Mouse (Mus musculus) testis, postnatal 10 days (tissue): ENCODE measurements around the gene Ddx54.

Experiments used
- DNase-seq: peaks from one replicate; pipeline ENCODE4 v3.0.0; 2021; ENCODE audit warnings: low spot score

Gene Ddx54

DNA sequence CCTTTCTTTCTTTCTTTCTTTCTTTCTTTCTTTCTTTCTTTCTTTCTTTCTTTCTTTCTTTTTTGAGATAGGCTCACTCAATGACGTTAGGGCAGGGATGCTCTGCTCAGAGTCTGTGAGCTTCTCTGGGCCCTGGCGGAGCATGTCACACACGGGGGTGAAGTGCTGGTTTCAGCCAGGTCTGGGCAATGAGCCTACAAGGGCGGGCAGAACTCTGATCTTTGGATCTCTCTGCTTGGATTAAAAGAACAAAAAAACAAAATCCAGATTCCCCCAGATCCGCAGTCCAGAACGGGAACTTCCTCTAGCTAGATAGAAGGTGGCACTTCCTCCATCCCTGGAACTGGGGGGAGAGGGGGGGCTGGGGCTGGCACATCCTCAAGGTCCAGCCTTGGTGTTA, 33.3 kb downstream of the Ddx54 start:
- peak; percentile 59 for DNase-seq

DNA sequence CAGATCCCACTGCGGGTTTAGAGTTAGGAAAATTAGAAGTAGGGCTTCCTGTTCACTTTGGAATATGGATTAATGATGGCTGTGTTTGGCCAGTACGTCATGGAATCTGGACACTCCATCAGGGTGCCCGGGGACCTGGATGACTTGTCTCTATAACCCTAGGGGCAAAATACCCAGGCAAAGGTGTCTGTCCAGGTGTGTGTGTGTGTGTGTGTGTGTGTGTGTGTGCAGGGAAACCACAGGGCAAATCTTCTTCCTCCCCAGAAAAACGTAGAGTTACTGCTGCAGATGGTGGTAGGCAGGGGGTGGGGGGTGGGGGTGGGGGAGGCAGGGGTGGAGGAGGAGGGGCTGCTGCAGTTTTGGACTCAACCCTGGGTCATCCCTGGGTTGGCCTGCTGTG, 34.8 kb downstream of the Ddx54 start:
- no peak for DNase-seq

DNA sequence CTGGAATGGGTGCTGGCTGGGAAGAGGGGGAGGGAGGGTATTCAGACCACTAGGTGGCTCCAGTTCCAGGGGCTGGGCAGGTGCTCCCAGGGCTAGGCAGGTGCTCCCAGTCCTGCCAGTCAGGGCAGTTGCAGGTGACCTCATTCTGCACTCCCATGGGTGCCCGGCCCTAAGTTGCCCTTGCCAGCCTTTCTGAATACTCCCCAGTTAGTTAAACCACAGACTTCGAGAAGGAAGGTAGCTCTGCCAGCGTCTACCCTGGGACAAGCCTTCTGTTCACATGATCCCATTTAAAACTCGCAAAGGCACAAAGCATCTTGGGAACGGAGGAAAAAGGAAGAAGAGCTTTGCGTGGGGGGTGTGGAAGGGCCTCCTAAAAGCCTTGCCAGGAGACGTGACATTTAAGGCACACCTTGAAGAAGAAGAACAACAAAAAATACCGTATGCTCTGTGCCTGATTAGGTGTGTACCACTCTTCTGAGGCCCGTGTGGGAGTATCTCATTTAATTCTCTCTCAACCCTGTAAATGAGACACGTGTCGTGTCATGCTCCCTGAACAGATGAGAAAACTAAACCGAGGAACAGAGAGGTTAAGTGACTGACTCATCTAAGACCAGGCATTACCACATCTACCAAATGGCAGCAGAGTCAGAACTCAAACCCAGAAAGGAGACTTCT, 35.4 kb downstream of the Ddx54 start:
- no peak for DNase-seq

DNA sequence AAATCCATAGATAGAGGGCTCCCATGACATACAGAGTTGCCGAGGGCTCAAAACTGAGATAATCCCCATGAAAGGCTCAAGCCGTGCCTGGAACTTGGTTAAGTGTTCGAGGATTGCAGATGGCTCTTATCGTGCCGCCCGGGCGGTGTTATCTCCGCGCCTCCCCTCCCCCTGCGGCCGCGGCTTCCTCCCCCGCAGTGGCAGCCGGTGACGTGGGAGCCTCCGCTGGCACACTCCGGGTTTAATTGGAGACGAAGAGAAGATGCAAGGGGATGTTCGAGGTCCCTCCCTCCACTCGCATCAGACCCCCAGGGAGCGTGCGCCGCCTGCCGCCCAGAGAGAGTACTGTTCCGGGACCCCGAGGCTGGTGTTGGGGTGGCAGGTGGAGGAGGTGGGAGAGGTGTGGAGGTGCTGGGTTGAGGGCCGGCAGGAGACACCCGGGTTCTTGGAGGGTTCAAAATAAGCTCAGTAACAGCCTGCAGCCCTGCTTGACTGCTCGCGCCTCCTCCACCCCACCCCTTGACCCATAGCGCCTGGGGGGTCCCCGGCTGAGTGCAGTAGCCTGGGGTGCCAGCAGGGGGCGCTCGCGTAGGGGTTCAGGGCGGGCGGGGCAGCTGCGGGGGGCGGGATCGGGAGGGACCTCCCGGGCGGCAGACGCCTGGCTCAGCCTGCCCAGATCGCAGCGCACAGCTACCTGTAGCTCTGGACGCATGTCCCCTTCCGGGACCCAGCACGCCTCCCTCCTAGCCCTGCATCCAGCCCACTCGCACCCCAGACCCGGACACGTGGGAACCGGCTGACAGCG, 36.2 kb downstream of the Ddx54 start, which contains the start of gene Rasal1:
Gene Rasal1 (plus strand): TSS at position 244 of the 805 bp plus-strand sequence.
- peak; percentile 88 for DNase-seq

DNA sequence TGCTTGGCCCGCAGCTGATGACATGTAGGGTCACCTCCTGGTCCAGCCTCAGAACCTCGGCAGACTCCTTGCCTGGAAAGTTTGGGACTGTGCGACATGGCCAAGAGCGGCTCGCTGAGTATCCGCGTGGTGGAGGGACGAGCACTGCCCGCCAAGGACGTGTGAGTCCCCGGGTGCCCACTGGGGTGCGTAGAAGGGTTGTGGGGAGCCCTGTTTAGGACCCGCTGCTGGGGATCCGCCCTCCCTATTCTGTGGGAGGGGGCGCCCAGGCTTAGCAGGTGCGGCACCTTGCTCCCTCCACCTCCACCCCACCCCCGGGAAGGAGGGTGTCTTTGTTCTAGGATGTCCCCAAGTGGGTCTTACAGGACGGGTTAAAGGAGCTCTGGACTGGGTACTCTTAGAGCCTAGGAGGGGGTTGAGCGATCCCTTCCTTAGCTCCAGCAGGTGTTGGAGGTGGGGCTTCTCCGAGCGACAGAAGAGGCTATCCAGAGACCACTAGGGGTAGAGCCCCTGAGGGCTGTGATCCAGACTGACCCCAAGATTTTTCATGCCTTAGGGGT, 36.9 kb downstream of the Ddx54 start:
- peak; percentile 67 for DNase-seq

DNA sequence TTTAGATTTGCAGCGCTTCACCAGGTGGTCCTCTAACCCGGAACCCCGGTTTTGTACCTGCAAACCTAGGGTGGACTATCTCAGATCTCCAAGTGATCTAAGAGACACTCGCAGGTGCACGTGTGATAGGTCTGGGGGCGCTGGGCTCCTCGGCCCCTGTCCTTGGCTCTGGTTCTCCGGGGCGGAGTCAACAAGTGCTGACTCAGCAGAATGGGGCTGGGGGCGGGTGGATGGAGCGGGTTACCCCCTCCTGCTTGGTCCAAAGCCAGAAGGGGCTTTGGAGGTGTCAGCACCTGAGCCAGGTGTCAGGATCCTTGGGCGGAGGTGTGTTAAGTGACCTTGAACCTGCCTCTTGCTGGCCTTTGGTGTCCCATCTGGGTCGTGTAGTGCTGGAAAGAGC, 37.4 kb downstream of the Ddx54 start:
- DNase-seq: no peak

DNA sequence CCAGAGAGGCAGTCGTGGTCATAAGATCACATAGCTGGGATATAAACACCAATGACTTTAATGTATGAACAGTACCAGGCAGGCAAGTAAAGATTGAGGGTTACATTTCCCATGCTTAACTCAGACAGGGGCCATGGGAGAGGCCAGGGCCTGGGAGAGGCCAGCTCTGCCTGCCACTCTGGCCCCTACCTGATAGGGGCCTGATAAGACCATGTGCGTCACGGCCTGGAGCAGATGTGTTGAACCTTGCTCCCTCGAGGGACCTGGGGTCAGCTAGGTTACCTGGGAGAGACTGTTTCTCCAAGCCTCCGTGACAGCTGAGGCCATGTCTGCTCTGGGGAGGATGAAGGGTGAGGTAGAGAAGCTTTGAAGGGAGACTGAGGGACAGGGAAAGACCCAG, 38.7 kb downstream of the Ddx54 start:
- no peak for DNase-seq

DNA sequence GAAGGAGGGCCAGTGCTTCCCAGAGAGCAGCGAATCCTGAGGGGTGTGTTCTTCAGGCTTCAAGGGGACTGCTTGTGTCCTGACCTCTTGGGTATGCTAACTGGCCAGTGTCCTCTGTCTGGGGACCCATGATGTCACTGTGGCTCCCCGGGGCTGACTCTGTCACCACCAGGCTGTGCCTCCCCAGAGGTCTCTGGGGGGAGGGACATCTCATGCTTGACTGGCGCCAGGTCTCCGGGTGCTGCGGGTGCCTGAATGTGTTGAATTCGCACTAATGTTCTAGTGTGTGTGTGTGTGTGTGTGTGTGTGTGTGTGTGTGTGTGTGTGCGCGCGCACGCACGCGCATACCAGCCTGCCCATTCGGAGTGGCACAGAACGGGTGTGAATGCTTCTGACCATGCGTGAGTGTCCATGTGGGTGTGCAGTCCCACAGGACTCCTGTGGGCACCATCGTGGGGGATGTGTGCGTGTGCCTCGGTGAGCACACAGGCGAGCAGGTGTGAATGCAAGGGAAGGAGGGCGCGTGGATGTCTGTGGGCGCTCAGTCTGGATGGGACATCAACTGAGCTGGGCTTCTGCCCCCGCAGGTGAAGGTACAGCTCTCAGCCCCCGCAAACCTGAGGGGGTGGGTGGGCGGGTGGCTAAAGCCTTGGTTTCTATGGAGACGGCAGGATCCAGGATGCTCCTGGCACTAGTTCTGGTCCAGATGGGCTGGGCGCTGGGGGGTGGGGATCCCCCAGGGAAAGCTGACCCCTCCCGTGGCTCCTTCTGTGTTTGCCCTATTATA, 40.6 kb downstream of the Ddx54 start:
- no peak for DNase-seq

DNA sequence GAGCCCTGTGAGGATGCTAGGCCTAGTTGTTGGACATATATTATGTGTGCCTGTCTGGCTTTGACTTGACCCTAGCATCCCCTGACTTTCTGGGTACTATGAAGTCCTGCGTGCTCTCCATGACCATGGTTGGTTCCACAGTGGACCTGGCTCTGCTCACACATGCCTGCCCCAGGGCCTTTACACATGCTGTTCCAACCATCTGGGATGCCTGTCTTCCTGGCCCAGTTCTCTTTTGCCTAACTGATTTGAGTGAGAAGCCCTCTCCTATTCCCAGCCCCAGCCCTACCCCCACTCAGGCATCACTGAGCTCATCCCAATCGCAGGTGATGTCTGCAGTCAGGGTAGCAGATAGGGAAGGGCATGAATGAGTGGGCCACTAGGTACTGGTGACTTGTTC, 41.3 kb downstream of the Ddx54 start:
- DNase-seq: no peak

DNA sequence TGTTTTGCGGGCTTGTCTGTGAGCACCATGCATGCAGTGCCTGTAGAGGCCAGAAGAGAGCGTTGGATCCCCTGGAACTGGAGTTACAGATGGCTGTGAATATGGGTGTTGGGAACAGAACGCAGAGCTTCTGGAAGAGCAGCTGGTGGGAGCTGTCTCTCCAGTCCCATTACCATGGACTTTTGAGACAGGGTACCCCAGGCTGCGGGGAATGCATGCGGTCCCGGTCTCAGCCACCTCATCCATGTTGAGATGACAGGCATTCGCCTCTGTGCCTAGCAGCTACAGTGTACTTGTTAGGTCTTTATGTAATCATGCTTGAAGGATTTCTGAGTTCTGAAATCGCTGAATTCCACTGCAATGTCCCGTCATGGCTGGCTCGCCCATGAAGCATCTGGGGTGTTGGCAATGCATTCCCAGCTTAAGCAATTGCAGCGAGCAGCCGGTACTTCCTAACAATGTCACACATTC, 43.8 kb downstream of the Ddx54 start:
- DNase-seq: no peak

DNA sequence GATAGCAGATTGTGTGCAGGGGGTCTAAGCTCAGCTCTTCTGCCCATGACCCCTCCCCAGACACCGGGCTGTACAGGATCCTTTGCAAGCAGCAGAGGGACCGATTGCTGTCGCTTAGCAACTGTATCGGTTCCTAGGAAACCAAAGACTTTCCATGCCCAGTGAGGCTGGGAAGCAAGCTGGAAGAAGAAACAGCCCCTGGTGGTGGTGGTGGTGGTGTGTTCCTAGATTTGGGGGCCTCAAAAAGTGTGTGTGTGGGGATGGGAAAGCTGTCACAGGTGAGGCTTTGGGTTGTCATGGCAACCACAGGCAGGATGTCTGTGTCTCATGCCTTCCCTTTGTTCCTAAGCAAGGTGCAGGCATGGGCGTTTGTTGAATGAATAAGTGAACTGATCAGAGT, 48.3 kb downstream of the Ddx54 start:
- no peak for DNase-seq

DNA sequence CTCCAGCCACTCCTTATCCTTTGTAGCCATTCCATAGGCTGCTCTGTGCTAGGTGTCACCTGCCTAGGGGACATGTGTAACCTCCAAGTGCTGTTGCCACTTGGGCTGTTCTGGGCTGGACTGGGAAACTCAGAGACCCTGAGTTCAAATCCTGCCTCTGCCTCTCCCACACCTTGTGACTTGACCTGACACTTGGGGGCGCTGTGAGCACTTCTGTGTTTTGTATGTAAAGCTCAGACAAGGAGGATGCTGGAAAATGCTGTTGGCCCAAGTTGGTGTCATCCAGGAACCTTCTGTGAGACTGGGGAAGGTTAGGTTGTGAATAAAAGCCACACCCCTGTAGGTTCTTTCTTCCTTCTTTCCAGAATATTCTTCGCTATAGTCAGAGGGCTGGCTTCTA, 52.3 kb downstream of the Ddx54 start:
- peak; percentile 58 for DNase-seq

DNA sequence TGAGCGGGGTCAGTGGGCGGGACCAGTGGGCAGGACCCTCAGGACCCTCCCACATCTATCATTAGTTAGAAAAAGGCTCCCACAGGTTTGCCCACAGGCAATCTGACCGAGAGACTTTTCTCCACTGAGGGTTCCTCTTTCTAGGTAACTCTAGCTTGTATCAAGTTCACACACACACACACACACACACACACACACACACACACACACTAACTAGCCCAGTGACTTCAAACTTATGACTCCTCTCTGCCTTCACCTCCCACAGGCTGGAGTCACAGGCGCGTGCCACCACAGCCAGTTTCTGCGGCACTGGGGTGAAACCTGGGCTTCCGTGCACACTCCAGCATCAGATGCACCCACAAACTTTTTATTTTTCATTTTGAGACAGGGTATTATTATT, 56.2 kb downstream of the Ddx54 start:
- no peak for DNase-seq

DNA sequence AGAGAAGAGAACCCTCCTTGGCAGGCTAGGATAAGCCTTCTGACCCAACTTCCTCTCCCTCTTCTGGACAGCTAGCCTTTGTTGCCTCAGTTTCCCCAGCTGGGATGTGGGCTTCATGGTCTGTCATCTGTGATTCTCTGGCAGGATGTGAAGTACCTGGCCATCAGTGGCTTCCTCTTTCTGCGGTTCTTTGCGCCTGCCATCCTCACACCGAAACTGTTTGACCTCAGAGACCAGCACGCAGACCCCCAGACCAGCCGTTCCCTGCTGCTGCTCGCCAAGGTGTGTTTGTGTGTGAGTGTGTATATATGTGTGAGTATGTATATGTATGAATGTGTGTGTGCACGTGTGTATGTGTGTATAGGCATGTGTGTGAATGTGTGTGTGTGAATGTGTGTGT, 57.6 kb downstream of the Ddx54 start:
- DNase-seq: no peak

DNA sequence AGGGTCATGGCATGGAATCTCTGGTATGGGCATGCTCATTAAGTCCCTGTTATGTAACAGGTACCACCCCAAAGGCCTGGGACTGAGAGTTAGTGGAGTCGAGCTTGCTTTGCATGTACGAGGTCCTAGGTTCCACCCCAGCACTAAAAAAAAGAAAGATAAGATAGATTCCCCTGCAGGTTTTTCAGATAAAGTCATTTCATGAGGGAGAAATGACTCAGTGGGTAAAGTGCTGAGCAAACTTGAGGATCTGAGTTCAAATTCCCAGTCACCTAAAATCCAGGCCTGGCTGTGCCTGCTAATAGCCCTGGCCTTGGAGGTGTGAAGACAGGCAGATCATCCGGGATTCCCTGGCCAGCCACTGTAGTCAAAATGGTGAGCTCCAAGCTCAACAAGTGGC, 59.3 kb downstream of the Ddx54 start:
- no peak for DNase-seq

DNA sequence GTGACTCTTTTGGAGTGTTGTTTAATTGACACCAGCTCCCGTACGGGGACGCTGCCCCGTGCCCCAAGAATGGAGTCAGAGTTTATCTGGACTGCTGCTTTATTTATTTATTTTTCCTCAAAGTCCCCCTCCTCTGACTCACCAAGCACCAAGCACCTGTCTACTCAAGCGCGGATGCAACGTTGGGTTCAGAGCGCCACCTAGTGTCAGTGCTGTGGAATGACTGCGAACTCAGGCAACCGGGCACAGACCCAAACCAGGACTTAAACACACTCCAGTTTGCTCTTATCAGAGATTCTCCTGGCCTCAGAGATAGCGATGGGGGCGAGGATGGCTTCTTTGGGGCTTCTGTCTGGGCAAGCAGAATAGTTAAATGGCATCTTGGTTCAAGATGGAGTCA, 61.1 kb downstream of the Ddx54 start:
- DNase-seq: peak; percentile 85

DNA sequence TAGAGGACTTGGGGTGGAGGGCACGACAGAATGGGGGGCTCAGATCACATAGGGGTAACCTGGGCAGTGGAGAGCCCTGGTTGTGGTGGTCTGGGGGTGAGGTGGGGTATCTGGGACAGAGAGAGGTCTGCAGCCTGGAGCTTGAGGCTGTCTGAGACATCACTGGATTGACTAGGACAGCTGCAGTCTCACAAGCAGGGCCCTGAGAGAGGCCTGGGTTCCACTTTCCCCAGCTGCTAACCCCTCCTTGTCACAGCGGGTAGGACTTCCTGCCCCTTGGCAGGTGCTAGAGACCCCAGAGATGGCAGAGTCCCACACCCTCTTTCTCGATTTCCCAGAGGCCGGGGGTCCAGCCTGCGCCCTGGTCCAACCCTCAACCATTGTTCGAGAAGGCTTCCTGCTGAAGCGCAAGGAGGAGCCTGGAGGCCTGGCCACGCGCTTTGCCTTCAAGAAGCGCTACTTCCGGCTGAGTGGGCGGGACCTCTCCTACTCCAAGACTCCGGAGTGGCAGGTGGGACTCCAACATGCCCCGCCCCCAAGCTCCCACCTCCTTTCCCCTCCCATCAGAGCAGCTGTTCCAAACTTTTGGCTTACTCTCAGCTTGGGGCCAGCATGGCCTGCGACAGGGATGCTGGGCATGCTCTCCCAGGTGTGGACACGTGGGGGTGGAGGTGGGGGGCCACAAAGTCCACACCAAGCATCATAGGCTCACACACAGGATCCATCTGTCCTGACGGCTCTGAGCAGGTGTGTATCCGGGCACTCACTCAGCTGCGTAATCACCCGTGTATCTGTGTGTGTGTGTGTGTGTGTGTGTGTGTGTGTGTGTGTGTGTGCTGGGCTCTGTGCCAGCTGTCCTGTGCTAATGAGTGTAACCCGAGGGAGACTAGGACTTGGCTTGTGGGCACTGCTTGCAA, 61.9 kb downstream of the Ddx54 start:
- DNase-seq: peak; percentile 73

DNA sequence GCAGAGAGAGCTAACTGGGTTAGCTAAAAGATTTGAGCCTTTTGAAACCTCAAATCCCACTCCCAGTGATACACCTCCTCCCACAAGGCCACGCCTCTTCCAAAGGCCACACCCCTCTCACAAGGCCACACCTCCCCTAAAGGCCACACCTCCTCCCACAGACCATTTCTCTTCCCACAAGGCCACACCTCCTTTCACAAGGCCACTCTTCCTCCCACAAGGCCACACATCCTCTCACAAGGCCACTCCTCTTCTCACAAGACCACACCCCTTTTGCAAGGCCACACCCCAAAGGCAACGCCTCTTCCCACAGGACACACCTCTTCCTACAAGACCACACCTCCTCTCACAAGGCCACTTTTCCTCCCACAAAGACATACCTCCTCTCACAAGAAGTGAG, 65.0 kb downstream of the Ddx54 start:
- DNase-seq: peak; percentile 78
